ENCODE assay signal across 8 mouse cellular contexts in the genomic region with DNA sequence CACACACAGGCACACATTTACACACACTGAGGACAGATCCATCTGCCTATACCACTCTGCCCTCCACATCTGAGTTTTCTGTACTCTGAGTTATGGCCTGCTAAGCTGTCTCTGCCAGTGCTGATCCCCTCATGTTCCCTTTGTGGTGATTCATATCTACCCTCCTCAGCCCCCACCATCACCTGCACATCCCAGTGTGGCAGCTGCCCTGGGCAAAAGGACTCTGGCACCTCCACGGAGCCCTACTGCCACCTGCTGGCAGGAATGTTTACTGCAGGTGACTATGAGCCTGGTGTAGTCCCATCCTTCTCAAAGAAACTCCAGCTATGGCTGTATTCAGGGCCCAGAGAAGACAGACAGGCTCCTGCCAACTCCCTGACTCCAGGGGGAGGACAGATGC. TPM values are rescaled to one million over a fixed set of nuclear protein-coding genes. Genes with fewer than 3 reads are reported as not detected.
DNase-seq lines count a peak whose midpoint lies in the region; ATAC-seq and TF ChIP-seq lines count a peak whose summit lies in the region.

No protein-coding gene starts in this region.

- 0% methylated on average over 1 of the region's 1 CpGs for WGBS in embryonic facial prominence, embryonic 11.5 days
- WGBS in kidney, adult 2 months = 3% methylated on average over 1 of the region's 1 CpGs
- 0% methylated on average over 1 of the region's 1 CpGs for WGBS in limb, embryonic 11.5 days

- H3K9me3 ChIP-seq in embryonic facial prominence, embryonic 11.5 days (replicated peaks; ENCODE audit: control insufficient read depth, low read length) = no peaks in the 10 kb centered on the region
- H3K9me3 ChIP-seq in limb, embryonic 11.5 days (ENCODE audit: control insufficient read depth, low read length) = no peaks in the 10 kb centered on the region

- TF ChIP-seq CTCF in kidney, adult 2 months (conservative IDR thresholded peaks at IDR 0.05; ENCODE audit: insufficient read depth, insufficient read length, low read depth, low read length) = peak; percentile 87

- DNase-seq in 3T3-L1 (ENCODE audit: low read depth, low spot score) = peak; percentile 88
- peak; percentile 92 for DNase-seq in adrenal gland, postnatal 14 days
- DNase-seq in embryonic facial prominence, embryonic 11.5 days (ENCODE audit: low spot score) = peak; percentile 90
- peak; percentile 97 for DNase-seq in heart, adult 11 months
- peak; percentile 90 for DNase-seq in kidney, adult 2 months
- peak; percentile 96 for DNase-seq in limb, embryonic 11.5 days (ENCODE audit: low spot score)
- DNase-seq in monocyte, adult 2 months (ENCODE audit: low read depth in 1 of 2, low spot score in 2 of 2) = peak; percentile 33 to 66
- peak; percentile 41 to 72 for DNase-seq in spleen, postnatal 14 days (ENCODE audit: low spot score in 2 of 2)

- TF ChIP-seq POLR2A in kidney, adult 2 months (IDR thresholded peaks at IDR 0.05; ENCODE audit: low read depth, low read length) = no peak

- ATAC-seq in embryonic facial prominence, embryonic 11.5 days (replicated peaks; ENCODE audit: insufficient number of reproducible peaks, low FRiP score, low TSS enrichment, low read depth) = peak; percentile 45
- ATAC-seq in limb, embryonic 11.5 days (ENCODE audit: insufficient number of reproducible peaks, low FRiP score, low TSS enrichment, low read depth) = peak; percentile 69

- no peak overlapping the region for H3K4me2 ChIP-seq in embryonic facial prominence, embryonic 11.5 days (ENCODE audit: low read depth, low read length)
- H3K4me2 ChIP-seq in limb, embryonic 11.5 days (ENCODE audit: low read depth, severe bottlenecking) = peak overlapping the region; percentile 18; the same call in 1 of the 2 replicates

- no peaks in the 10 kb centered on the region for H3K27me3 ChIP-seq in embryonic facial prominence, embryonic 11.5 days (ENCODE audit: control insufficient read depth, insufficient read depth, low read length)
- H3K27me3 ChIP-seq in kidney, adult 2 months (replicated peaks; ENCODE audit: control insufficient read depth, insufficient read depth, low read length) = no peaks in the 10 kb centered on the region
- no peaks in the 10 kb centered on the region for H3K27me3 ChIP-seq in limb, embryonic 11.5 days (ENCODE audit: control insufficient read depth, insufficient read depth, low read length)

- H3K27ac ChIP-seq in embryonic facial prominence, embryonic 11.5 days (replicated peaks; ENCODE audit: low read depth, low read length) = no peak overlapping the region
- peak overlapping the region; percentile 100 for H3K27ac ChIP-seq in kidney, adult 2 months (ENCODE audit: insufficient read depth, low read depth, low read length)
- H3K27ac ChIP-seq in limb, embryonic 11.5 days (replicated peaks; ENCODE audit: low read depth, low read length) = 0 out of 2 replicates have a peak overlapping the region, but pooled peaks have one; percentile 25

- H3K9ac ChIP-seq in embryonic facial prominence, embryonic 11.5 days (replicated peaks; ENCODE audit: low read length) = no peak overlapping the region
- no peak overlapping the region; the same call in 1 of the 2 replicates for H3K9ac ChIP-seq in limb, embryonic 11.5 days (ENCODE audit: low read length)

- H3K4me3 ChIP-seq in embryonic facial prominence, embryonic 11.5 days (ENCODE audit: low read depth, low read length) = no peak overlapping the region
- 0 out of 2 replicates have a peak overlapping the region, but pooled peaks have one; percentile 11 for H3K4me3 ChIP-seq in kidney, adult 2 months (ENCODE audit: insufficient read depth, low read depth, low read length)
- no peak overlapping the region for H3K4me3 ChIP-seq in limb, embryonic 11.5 days (ENCODE audit: low read depth, low read length)

- no peaks in the 10 kb centered on the region for H3K4me1 ChIP-seq in embryonic facial prominence, embryonic 11.5 days (ENCODE audit: control insufficient read depth, insufficient read depth, low read length)
- peaks cover 38% of the 10 kb centered on the region; the same call in 1 of the 2 replicates for H3K4me1 ChIP-seq in kidney, adult 2 months (ENCODE audit: control insufficient read depth, insufficient read depth, low read length)
- peaks cover 5% of the 10 kb centered on the region; the same call in 1 of the 2 replicates for H3K4me1 ChIP-seq in limb, embryonic 11.5 days (ENCODE audit: control insufficient read depth, insufficient read depth, low read length)

- H3K36me3 ChIP-seq in embryonic facial prominence, embryonic 11.5 days (replicated peaks; ENCODE audit: control insufficient read depth, insufficient read depth, low read depth, low read length) = no peaks in the 10 kb centered on the region
- H3K36me3 ChIP-seq in kidney, adult 2 months (ENCODE audit: control insufficient read depth, insufficient read depth, low read length) = no peaks in the 10 kb centered on the region
- H3K36me3 ChIP-seq in limb, embryonic 11.5 days (ENCODE audit: control insufficient read depth, insufficient read depth, low read length) = no peaks in the 10 kb centered on the region

RNA-seq across cellular contexts. Expression of a gene that starts 7.1 kb away (rescaled TPM):
- total RNA-seq in adrenal gland, postnatal 14 days (2021) = 4.0 and 5.6 TPM in 2 replicates
- polyA plus RNA-seq in embryonic facial prominence, embryonic 11.5 days (2014; fragmentation: Nextera tagmentation; extraction: Ambion mirVana) = 2.9 and 4.1 TPM in 2 replicates
- polyA plus RNA-seq in kidney, adult 2 months (2012; rRNA removed) = 16.1 and 19.2 TPM in 2 replicates
- polyA plus RNA-seq in limb, embryonic 11.5 days (2014; fragmentation: Nextera tagmentation; extraction: Ambion mirVana) = 4.0 and 4.2 TPM in 2 replicates

RNA-seq across cellular contexts. Expression of a gene that starts 41.5 kb away (rescaled TPM):
- 0.74 and 1.7 TPM in 2 replicates for total RNA-seq in adrenal gland, postnatal 14 days (2021)
- 2.3 and 3.6 TPM in 2 replicates for polyA plus RNA-seq in embryonic facial prominence, embryonic 11.5 days (2014; fragmentation: Nextera tagmentation; extraction: Ambion mirVana)
- polyA plus RNA-seq in kidney, adult 2 months (2012; rRNA removed) = 3.1 and 3.6 TPM in 2 replicates
- polyA plus RNA-seq in limb, embryonic 11.5 days (2014; fragmentation: Nextera tagmentation; extraction: Ambion mirVana) = 2.1 and 2.6 TPM in 2 replicates

RNA-seq across cellular contexts. Expression of a gene that starts 58.5 kb away (rescaled TPM):
- total RNA-seq in adrenal gland, postnatal 14 days (2021) = 0.71 and 0.74 TPM in 2 replicates
- 0.25 and 0.28 TPM in 2 replicates for polyA plus RNA-seq in embryonic facial prominence, embryonic 11.5 days (2014; fragmentation: Nextera tagmentation; extraction: Ambion mirVana)
- polyA plus RNA-seq in kidney, adult 2 months (2012; rRNA removed) = 0.26 and 0.28 TPM in 2 replicates
- 0.10 and 0.20 TPM in 2 replicates for polyA plus RNA-seq in limb, embryonic 11.5 days (2014; fragmentation: Nextera tagmentation; extraction: Ambion mirVana)
